Mouse (Mus musculus) limb, embryonic 12.5 days (tissue): ENCODE results near the gene Drap1. TPM values are rescaled to one million over a fixed set of nuclear protein-coding genes. Genes with fewer than 3 reads are reported as not detected.

Source experiments
- ATAC-seq: fragments of 200-750 bp; cut with Nextera tagmentation; 2 replicates; pipeline ENCODE4 v1.8.0; 2017; ENCODE audit warnings: low read depth, moderate TSS enrichment; ENCODE audit not compliant: insufficient number of reproducible peaks, insufficient read depth, low FRiP score, low TSS enrichment
- H3K27ac ChIP-seq: fragments of 300-500 bp; sonication (generic); 2 replicates; pipeline ENCODE4 v1.5.1; 2016; ENCODE audit warnings: mild to moderate bottlenecking, moderate library complexity
- H3K27me3 ChIP-seq: fragments of 300-500 bp; sonication (generic); 2 replicates; pipeline ENCODE4 v1.6.1; 2016; ENCODE audit warnings: mild to moderate bottlenecking, moderate library complexity
- H3K36me3 ChIP-seq: fragments of 300-500 bp; sonication (generic); 2 replicates; pipeline ENCODE4 v1.6.1; 2016; ENCODE audit warnings: mild to moderate bottlenecking, moderate library complexity
- H3K4me1 ChIP-seq: fragments of 300-500 bp; sonication (generic); replicated peaks from 2 replicates; pipeline ENCODE4 v1.6.1; 2016
- H3K4me2 ChIP-seq: fragments of 300-500 bp; sonication (generic); 2 replicates; pipeline ENCODE4 v1.6.1; 2016; ENCODE audit warnings: mild to moderate bottlenecking, moderate library complexity
- H3K4me3 ChIP-seq: fragments of 300-500 bp; sonication (generic); replicated peaks from 2 replicates; pipeline ENCODE4 v1.5.1; 2016; ENCODE audit warnings: mild to moderate bottlenecking
- H3K9ac ChIP-seq: fragments of 300-500 bp; sonication (generic); replicated peaks from 2 replicates; pipeline ENCODE4 v1.6.1; 2016; ENCODE audit warnings: mild to moderate bottlenecking, moderate library complexity
- H3K9me3 ChIP-seq: fragments of 300-500 bp; sonication (generic); 2 replicates; pipeline ENCODE4 v1.6.1; 2016; ENCODE audit warnings: mild to moderate bottlenecking, moderate library complexity
- WGBS: fragments of 180-500 bp; shearing (Covaris S2); methylation state at CpG from one replicate; pipeline ENCODE4 v1.1.7; 2016; 5-methylcytosine and 5-hydroxymethylcytosine counted together
- polyA plus RNA-seq: library from polyadenylated mRNA; unstranded; fragments of >200 nt; fragmentation: Nextera tagmentation; extraction: Ambion mirVana; gene quantifications from 2 replicates; pipeline ENCODE4 v1.2.1, GENCODE M21; 2016

Gene Drap1
- polyA plus RNA-seq, 1 experiment from 2014 or later = 324 TPM

DNA sequence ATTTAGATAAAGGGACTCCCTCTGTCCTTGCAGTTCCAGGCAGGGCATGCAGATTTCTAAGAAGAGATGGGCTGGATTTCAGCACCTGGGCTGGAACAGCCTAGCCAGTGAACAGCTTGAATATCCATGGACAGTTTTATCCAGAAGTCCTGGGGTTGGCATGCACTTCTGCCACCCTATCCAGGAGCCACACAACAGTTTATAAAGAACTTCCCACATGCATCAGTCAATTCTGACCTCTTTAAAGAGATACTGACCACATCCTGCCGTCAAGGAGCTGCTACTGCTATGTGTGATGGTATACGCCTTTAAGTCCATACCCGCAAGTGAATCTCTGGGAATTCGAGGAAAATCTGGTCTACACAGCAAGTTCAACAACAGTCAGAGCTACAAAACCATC is 4.4 kb upstream of the Drap1 start:
- Histone ChIP-seq H3K27me3 (no peaks in the 10 kb centered on the region), H3K27ac (no peak overlapping the region), H3K9ac (no peak overlapping the region), H3K4me2 (no peak overlapping the region), H3K4me3 (no peak overlapping the region), H3K36me3 (peaks cover 41% of the 10 kb centered on the region), H3K9me3 (no peaks in the 10 kb centered on the region), H3K4me1 (peaks cover 32% of the 10 kb centered on the region)
- ATAC-seq = no peak
- WGBS = 85% methylated on average over 4 of the region's 4 CpGs

DNA sequence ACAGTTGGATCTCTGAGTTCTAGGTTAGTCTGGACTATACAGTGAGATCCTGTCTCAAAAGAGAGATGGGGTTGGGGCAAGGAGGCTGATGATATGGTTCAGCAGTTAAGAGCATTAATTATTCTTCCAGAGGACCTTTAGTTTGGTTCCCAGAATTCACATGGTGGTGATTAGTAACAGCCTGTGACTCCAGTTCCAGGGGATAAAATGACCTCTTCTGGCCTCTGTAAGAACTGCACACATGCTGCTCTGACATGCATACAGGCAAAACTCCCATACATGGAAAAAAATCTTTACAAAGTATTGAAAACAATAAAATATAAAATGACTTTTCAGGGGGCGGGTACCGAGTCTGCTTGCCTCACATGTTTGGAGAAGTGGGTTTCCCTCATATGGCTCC is 3.3 kb upstream of the Drap1 start:
- Histone ChIP-seq H3K27ac (0 out of 2 replicates have a peak overlapping the region, but pooled peaks have one; percentile 9), H3K9me3 (no peaks in the 10 kb centered on the region)
- WGBS = 85% methylated on average over 2 of the region's 2 CpGs

DNA sequence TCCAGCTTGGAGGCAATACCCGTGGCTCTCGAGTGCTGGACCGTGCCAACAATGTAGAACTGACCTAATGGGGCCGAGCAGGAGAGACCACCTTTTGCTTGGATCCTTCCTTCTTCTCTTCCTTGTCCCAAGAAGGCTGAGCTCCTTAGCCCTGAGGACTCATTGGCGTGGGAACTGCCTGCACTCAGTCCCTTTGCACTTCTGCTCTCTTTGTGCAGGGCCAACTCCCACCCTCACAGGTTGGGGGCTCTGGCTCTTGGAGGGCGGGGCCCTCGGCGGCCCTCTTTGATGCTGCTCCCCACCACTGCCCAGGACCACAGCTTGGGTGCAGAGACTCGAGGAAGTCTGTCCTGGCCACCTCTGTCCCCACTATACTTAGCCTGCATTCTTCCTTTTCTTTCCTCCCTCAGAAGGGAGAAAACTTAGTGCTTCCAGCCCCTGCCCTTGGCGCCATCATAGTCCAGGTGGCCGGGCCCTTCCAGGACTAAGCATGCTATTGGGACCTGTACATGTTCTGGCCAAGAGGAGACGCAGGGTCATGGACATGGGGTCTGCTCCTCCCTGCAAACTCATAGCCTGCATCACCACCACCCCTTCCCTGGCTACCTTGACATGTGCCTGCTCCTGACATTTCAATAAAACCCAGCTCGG is 2.0 kb upstream of the Drap1 start:
- peak overlapping the region; percentile 73 for H3K4me2 ChIP-seq
- H3K27ac ChIP-seq = no peak overlapping the region
- no peak for ATAC-seq
- H3K36me3 ChIP-seq = peaks cover 58% of the 10 kb centered on the region
- H3K4me3 ChIP-seq = peak overlapping the region; percentile 87; the same call in 1 of the 2 replicates
- H3K9ac ChIP-seq = peak overlapping the region; percentile 37; the same call in 1 of the 2 replicates
- H3K27me3 ChIP-seq = no peaks in the 10 kb centered on the region
- peaks cover 27% of the 10 kb centered on the region for H3K4me1 ChIP-seq
- WGBS = 92% methylated on average over 13 of the region's 13 CpGs
- H3K9me3 ChIP-seq = no peaks in the 10 kb centered on the region

More for the DNA sequence above, 3.3 kb upstream of the Drap1 start:
- H3K36me3 ChIP-seq = peaks cover 45% of the 10 kb centered on the region
- H3K4me2 ChIP-seq = no peak overlapping the region
- no peak overlapping the region for H3K4me3 ChIP-seq
- no peaks in the 10 kb centered on the region for H3K27me3 ChIP-seq
- H3K9ac ChIP-seq = no peak overlapping the region
- ATAC-seq = no peak
- peaks cover 30% of the 10 kb centered on the region for H3K4me1 ChIP-seq

DNA sequence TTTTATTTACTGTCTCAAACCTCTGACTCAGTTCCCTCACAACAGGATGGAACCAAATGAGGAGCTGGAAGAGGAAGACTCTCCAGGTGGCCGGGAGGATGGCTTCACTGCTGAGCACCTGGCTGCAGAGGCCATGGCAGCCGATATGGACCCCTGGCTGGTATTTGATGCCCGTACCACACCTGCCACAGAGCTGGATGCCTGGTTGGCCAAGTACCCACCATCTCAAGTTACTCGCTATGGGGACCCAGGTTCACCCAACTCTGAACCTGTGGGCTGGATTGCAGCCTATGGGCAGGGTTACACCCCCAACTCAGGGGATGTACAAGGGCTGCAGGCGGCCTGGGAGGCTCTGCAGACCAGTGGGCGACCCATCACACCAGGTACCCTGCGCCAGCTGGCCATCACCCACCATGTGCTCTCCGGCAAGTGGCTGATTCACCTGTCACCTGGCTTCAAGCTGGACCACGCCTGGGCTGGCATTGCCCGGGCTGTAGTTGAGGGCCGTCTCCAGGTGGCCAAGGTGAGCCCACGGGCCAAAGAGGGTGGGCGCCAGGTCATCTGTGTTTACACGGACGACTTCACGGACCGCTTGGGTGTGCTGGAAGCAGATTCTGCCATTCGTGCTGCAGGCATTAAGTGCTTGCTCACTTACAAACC is 1.3 kb upstream of the Drap1 start:
- Histone ChIP-seq H3K27me3 (no peaks in the 10 kb centered on the region), H3K4me2 (peak overlapping the region; percentile 73), H3K9ac (peak overlapping the region; percentile 95), H3K4me1 (peaks cover 27% of the 10 kb centered on the region), H3K27ac (peak overlapping the region; percentile 86; the same call in 1 of the 2 replicates), H3K4me3 (peak overlapping the region; percentile 87), H3K36me3 (peaks cover 65% of the 10 kb centered on the region), H3K9me3 (no peaks in the 10 kb centered on the region)
- ATAC-seq = no peak
- WGBS = 89% methylated on average over 18 of the region's 18 CpGs

GRCm38 (mm10) chr19:5424092-5424781 is 542 bp downstream of the Drap1 start:
- Histone ChIP-seq H3K36me3 (peaks cover 71% of the 10 kb centered on the region), H3K27ac (peak overlapping the region; percentile 90), H3K9ac (peak overlapping the region; percentile 83), H3K4me3 (peak overlapping the region; percentile 87), H3K4me1 (peaks cover 27% of the 10 kb centered on the region), H3K4me2 (peak overlapping the region; percentile 73), H3K27me3 (no peaks in the 10 kb centered on the region), H3K9me3 (no peaks in the 10 kb centered on the region)
- 2% methylated on average over 30 of the region's 48 CpGs for WGBS
- peak; percentile 41 for ATAC-seq

DNA sequence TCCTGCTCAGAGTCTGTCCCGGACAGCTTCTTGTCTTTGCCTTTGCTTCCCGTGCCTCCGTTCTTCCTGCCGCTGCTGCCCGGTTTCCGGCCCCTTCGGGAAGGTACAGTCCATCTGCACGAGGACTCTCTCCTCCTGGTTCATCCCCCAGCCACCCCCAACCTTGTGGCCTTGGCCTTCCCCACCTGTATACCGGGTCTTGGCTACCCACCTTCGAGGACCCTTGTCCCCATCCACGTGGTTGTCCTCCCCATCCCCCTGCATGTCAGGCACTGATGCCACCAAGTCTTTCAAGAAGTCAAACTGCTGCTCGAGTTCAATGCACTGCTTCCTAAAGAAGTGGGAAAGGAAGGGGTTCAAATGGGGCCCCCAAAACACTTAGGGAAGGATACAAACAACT is 1.2 kb downstream of the Drap1 start:
- H3K4me3 ChIP-seq = peak overlapping the region; percentile 87
- no peaks in the 10 kb centered on the region for H3K9me3 ChIP-seq
- peak overlapping the region; percentile 90 for H3K27ac ChIP-seq
- no peaks in the 10 kb centered on the region for H3K27me3 ChIP-seq
- peak overlapping the region; percentile 73 for H3K4me2 ChIP-seq
- peaks cover 27% of the 10 kb centered on the region for H3K4me1 ChIP-seq
- H3K36me3 ChIP-seq = peaks cover 68% of the 10 kb centered on the region
- 72% methylated on average over 12 of the region's 12 CpGs for WGBS
- H3K9ac ChIP-seq = peak overlapping the region; percentile 83
- no peak for ATAC-seq

DNA sequence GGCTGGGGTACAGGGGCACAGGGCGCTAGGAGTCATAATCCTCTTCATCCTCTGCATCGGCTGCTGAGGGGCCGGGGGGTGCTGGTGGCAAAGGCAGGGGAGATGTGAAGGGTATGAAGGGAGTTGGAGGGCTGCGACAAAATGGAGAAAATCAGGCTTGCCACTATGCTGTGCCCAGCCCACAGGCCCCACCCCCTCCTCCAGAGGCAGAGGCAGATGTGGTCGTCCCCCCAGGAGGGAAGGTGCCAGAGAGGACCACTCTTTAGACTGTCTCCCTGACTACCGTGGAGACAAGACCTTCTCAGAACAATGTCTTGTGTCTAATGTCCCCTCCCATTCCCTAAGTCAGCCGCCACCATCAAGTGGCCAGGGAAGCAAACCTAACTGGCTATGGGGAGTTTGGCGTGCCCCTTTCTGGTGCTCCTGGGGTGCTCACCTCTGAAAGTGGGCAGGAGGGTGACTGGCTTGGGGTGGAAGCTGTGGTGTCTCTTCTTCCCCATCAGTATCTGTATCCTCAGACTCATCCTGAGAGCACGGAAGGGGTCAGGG is 1.8 kb downstream of the Drap1 start:
- Histone ChIP-seq H3K4me2 (peak overlapping the region; percentile 73), H3K36me3 (peaks cover 68% of the 10 kb centered on the region), H3K27me3 (no peaks in the 10 kb centered on the region), H3K27ac (no peak overlapping the region), H3K4me1 (peaks cover 27% of the 10 kb centered on the region), H3K9ac (no peak overlapping the region), H3K4me3 (peak overlapping the region; percentile 87; the same call in 1 of the 2 replicates), H3K9me3 (no peaks in the 10 kb centered on the region)
- WGBS = 87% methylated on average over 9 of the region's 9 CpGs
- ATAC-seq = no peak

- H3K4me2 ChIP-seq = no peak overlapping the region
- WGBS = 89% methylated on average over 10 of the region's 10 CpGs
These were observed 2.5 kb downstream of the Drap1 start for GRCm38 (mm10) chr19:5422267-5422666.

DNA sequence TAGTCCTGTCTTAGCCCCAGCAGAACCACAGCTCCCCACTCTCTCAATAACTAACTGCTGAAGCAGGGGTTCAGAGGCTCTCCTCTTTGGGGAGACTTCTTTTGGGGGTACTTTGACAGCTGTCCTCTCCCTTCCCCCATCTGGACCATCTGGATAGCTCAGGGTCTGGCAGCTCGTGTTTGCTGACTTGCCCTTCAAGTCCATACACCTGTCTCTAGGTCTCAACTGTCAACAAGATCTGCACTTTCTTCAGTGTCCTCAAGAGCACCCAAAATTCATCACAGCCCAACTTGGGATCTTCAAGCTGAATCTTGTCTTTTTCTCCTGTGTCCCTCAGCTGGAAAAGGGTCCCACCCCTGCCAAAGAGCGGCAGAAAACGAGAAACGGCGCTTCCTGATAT is 3.0 kb downstream of the Drap1 start:
- no peaks in the 10 kb centered on the region for H3K27me3 ChIP-seq
- no peaks in the 10 kb centered on the region for H3K9me3 ChIP-seq
- no peak for ATAC-seq
- H3K36me3 ChIP-seq = peaks cover 68% of the 10 kb centered on the region
- 87% methylated on average over 5 of the region's 5 CpGs for WGBS
- H3K4me2 ChIP-seq = no peak overlapping the region
- H3K4me1 ChIP-seq = peaks cover 23% of the 10 kb centered on the region
- no peak overlapping the region for H3K27ac ChIP-seq
- no peak overlapping the region for H3K9ac ChIP-seq
- H3K4me3 ChIP-seq = no peak overlapping the region

More at GRCm38 (mm10) chr19:5422267-5422666, 2.5 kb downstream of the Drap1 start:
- peaks cover 71% of the 10 kb centered on the region for H3K36me3 ChIP-seq
- ATAC-seq = no peak
- no peaks in the 10 kb centered on the region for H3K9me3 ChIP-seq
- no peak overlapping the region for H3K27ac ChIP-seq
- no peak overlapping the region for H3K4me3 ChIP-seq
- peaks cover 27% of the 10 kb centered on the region for H3K4me1 ChIP-seq
- H3K27me3 ChIP-seq = no peaks in the 10 kb centered on the region
- no peak overlapping the region for H3K9ac ChIP-seq

GRCm38 (mm10) chr19:5420579-5420978 is 4.2 kb downstream of the Drap1 start:
- Histone ChIP-seq H3K4me2 (no peak overlapping the region), H3K27me3 (no peaks in the 10 kb centered on the region), H3K9ac (no peak overlapping the region), H3K9me3 (no peaks in the 10 kb centered on the region), H3K36me3 (peaks cover 60% of the 10 kb centered on the region), H3K4me1 (peaks cover 11% of the 10 kb centered on the region), H3K4me3 (no peak overlapping the region), H3K27ac (no peak overlapping the region)
- no peak for ATAC-seq
- WGBS = 93% methylated on average over 6 of the region's 6 CpGs

DNA sequence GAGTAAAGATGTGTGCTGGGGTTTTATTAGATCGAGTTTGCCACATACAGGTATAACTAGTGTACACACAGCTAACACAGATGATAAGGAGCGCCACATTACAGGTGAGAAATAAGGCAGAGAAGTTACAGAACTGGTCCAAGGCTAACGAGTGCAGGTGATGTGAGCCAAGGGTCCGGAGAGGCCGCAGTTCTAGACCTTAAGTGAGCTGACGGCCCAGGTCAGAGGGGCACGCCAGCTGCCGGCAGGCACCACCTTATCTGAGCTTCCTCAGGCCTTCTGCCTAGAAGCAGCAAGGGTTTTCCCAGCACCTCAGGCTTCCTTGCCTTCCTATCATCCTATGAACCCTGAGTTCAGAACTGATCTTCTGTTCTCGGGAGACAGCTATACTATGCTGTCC is 5.1 kb downstream of the Drap1 start:
- Histone ChIP-seq H3K9ac (no peak overlapping the region), H3K9me3 (no peaks in the 10 kb centered on the region), H3K4me2 (no peak overlapping the region), H3K27ac (no peak overlapping the region), H3K27me3 (no peaks in the 10 kb centered on the region), H3K36me3 (peaks cover 60% of the 10 kb centered on the region), H3K4me1 (peaks cover 11% of the 10 kb centered on the region), H3K4me3 (no peak overlapping the region)
- 93% methylated on average over 9 of the region's 9 CpGs for WGBS
- ATAC-seq = no peak
